Mouse (Mus musculus) heart, embryonic 16.5 days (tissue): Measurements from ENCODE around the gene Uck1. TPM values are rescaled to one million over a fixed set of nuclear protein-coding genes. Genes with fewer than 3 reads are reported as not detected.

ENCODE experiments used
- ATAC-seq: fragments of 200-750 bp; cut with Nextera tagmentation; replicated peaks from 2 replicates; pipeline ENCODE4 v1.8.0; 2017; ENCODE audit warnings: moderate number of reproducible peaks; ENCODE audit not compliant: insufficient read depth, low FRiP score; ENCODE audit errors: extremely low read depth
- H3K27ac ChIP-seq: fragments of 300-500 bp; sonication (generic); 2 replicates; pipeline ENCODE4 v1.5.1; 2014; ENCODE audit warnings: mild to moderate bottlenecking, low read length, control low read depth, moderate library complexity
- H3K27me3 ChIP-seq: fragments of 300-500 bp; sonication (generic); 2 replicates; pipeline ENCODE4 v1.6.1; 2014; ENCODE audit warnings: low read length, mixed read lengths; ENCODE audit not compliant: control insufficient read depth, insufficient read depth
- H3K36me3 ChIP-seq: fragments of 300-500 bp; sonication (generic); 2 replicates; pipeline ENCODE4 v1.6.1; 2014; ENCODE audit not compliant: control insufficient read depth, insufficient read depth
- H3K4me1 ChIP-seq: fragments of 300-500 bp; sonication (generic); 2 replicates; pipeline ENCODE4 v1.6.1; 2014; ENCODE audit warnings: low read length, mixed read lengths; ENCODE audit not compliant: control insufficient read depth, insufficient read depth
- H3K4me2 ChIP-seq: fragments of 300-500 bp; sonication (generic); 2 replicates; pipeline ENCODE4 v1.6.1; 2014; ENCODE audit warnings: low read depth, mild to moderate bottlenecking, control low read depth, low read length
- H3K4me3 ChIP-seq: fragments of 300-500 bp; sonication (generic); 2 replicates; pipeline ENCODE4 v1.5.1; 2014; ENCODE audit warnings: mild to moderate bottlenecking, control low read depth, low read length
- H3K9ac ChIP-seq: fragments of 300-500 bp; sonication (generic); 2 replicates; pipeline ENCODE4 v1.6.1; 2014; ENCODE audit warnings: low read length, control low read depth
- H3K9me3 ChIP-seq: fragments of 300-500 bp; sonication (generic); replicated peaks from 2 replicates; pipeline ENCODE4 v1.6.1; 2016; ENCODE audit warnings: low read length; ENCODE audit not compliant: control insufficient read depth
- WGBS: fragments of 180-500 bp; shearing (Covaris S2); extraction: QIAGEN DNeasy Blood & Tissue Kit; methylation state at CpG from one replicate; pipeline ENCODE4 v1.1.7; 2014; 5-methylcytosine and 5-hydroxymethylcytosine counted together
- polyA plus RNA-seq: library from polyadenylated mRNA; unstranded; fragments of >200 nt; fragmentation: Nextera tagmentation; extraction: Ambion mirVana; gene quantifications from 2 replicates; pipeline ENCODE4 v1.2.1, GENCODE M21; 2015

The Uck1 gene
- polyA plus RNA-seq, 1 experiment from 2014 or later = 45.7 TPM

DNA sequence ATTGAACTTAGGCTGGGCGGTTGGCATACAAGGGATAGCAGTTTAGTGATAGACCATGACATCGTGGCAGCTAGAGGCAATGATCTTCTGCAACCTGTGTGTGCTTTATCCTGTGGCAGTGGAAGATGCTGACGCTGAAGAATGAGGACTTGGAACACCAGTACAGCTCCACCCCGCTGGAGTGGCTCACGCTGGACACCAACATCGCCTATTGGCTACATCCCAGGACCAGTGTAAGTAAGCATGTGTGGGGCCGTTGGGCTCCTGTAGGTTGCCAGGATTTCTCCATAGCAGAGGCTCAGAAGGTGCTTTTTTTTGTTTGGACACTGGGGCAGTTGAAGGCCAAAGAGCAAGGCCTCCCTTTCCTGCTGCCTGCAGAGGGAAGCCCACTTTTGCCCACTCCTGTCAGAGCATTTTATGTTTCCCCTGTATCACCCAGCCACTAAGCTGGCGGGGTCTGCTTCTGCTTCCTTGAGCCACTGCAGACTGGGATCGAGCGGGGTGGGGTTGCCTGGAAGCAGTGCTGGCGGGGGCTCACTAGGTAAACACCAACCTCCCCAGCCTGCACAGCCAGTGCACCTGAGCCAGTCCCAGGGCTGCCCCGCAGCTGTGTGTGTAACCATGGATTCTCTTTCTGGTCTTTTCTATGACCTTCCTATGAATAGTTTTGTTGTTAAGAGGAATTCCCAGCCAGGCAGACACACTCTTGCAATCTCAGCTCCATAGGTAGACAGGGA lies 8.0 kb downstream of the Uck1 start:
- H3K9me3 ChIP-seq = no peaks in the 10 kb centered on the region
- no peak overlapping the region for H3K27ac ChIP-seq
- no peak for ATAC-seq
- H3K4me3 ChIP-seq = no peak overlapping the region
- H3K4me1 ChIP-seq = no peaks in the 10 kb centered on the region
- WGBS = 83% methylated on average over 12 of the region's 12 CpGs
- H3K36me3 ChIP-seq = peaks cover 47% of the 10 kb centered on the region
- no peaks in the 10 kb centered on the region for H3K27me3 ChIP-seq
- no peak overlapping the region for H3K4me2 ChIP-seq
- H3K9ac ChIP-seq = no peak overlapping the region

GRCm38 (mm10) chr2:32248377-32249361 lies 11.3 kb downstream of the Uck1 start:
- Histone ChIP-seq H3K36me3 (peaks cover 38% of the 10 kb centered on the region), H3K27ac (no peak overlapping the region), H3K9ac (no peak overlapping the region), H3K27me3 (no peaks in the 10 kb centered on the region), H3K4me2 (no peak overlapping the region), H3K4me3 (no peak overlapping the region), H3K4me1 (no peaks in the 10 kb centered on the region), H3K9me3 (no peaks in the 10 kb centered on the region)
- no peak for ATAC-seq
- WGBS = 74% methylated on average over 10 of the region's 10 CpGs

- no peaks in the 10 kb centered on the region for H3K27me3 ChIP-seq
- H3K9me3 ChIP-seq = no peaks in the 10 kb centered on the region
- peaks cover 29% of the 10 kb centered on the region for H3K36me3 ChIP-seq
- H3K9ac ChIP-seq = no peak overlapping the region
- no peak for ATAC-seq
- WGBS = 75% methylated on average over 4 of the region's 4 CpGs
- no peaks in the 10 kb centered on the region for H3K4me1 ChIP-seq
- H3K4me2 ChIP-seq = no peak overlapping the region
- H3K4me3 ChIP-seq = no peak overlapping the region
- no peak overlapping the region for H3K27ac ChIP-seq
Measured at GRCm38 (mm10) chr2:32246741-32247140, 13.2 kb downstream of the Uck1 start.

DNA sequence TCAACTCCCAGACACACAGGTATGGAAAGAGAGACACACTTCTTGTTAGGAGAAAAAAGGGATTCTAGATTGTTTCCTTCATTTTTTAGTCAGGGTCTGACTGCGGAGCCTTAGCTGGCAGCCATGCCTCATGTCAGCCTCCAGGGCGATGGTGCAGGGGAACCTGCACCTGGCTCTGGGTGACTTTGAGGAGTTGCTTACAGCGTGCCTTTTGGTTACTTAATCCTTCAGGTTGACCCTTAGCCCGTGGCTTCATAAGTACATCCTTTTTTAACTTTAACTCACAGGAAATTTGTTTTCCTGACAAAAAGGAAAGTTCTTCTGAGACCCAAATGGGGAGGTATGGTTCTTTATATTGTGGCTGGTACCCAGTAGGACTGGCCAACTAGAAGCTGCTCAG lies 17.0 kb downstream of the Uck1 start:
- peaks cover under 1% of the 10 kb centered on the region; the same call in 1 of the 2 replicates for H3K4me1 ChIP-seq
- no peak overlapping the region for H3K4me3 ChIP-seq
- H3K9me3 ChIP-seq = no peaks in the 10 kb centered on the region
- ATAC-seq = no peak
- H3K4me2 ChIP-seq = no peak overlapping the region
- no peak overlapping the region for H3K27ac ChIP-seq
- peaks cover 13% of the 10 kb centered on the region for H3K36me3 ChIP-seq
- H3K27me3 ChIP-seq = no peaks in the 10 kb centered on the region
- 79% methylated on average over 4 of the region's 4 CpGs for WGBS
- no peak overlapping the region for H3K9ac ChIP-seq

GRCm38 (mm10) chr2:32240591-32240990 lies 19.4 kb downstream of the Uck1 start:
- no peak overlapping the region for H3K4me3 ChIP-seq

GRCm38 (mm10) chr2:32238708-32239435 lies 21.1 kb downstream of the Uck1 start:
- ATAC-seq = no peak
- no peak overlapping the region for H3K4me3 ChIP-seq
- H3K27me3 ChIP-seq = no peaks in the 10 kb centered on the region
- WGBS = 88% methylated on average over 9 of the region's 9 CpGs
- no peaks in the 10 kb centered on the region for H3K9me3 ChIP-seq
- H3K27ac ChIP-seq = no peak overlapping the region
- peaks cover 4% of the 10 kb centered on the region; the same call in 1 of the 2 replicates for H3K36me3 ChIP-seq
- no peak overlapping the region for H3K9ac ChIP-seq
- peaks cover 22% of the 10 kb centered on the region for H3K4me1 ChIP-seq
- H3K4me2 ChIP-seq = no peak overlapping the region

More at GRCm38 (mm10) chr2:32240591-32240990, 19.4 kb downstream of the Uck1 start:
- H3K27me3 ChIP-seq = no peaks in the 10 kb centered on the region
- no peak for ATAC-seq
- H3K4me1 ChIP-seq = peaks cover 12% of the 10 kb centered on the region
- no peak overlapping the region for H3K9ac ChIP-seq
- H3K36me3 ChIP-seq = peaks cover 13% of the 10 kb centered on the region; the same call in 1 of the 2 replicates
- no peak overlapping the region for H3K4me2 ChIP-seq
- H3K27ac ChIP-seq = no peak overlapping the region
- no peaks in the 10 kb centered on the region for H3K9me3 ChIP-seq
- 84% methylated on average over 5 of the region's 5 CpGs for WGBS

DNA sequence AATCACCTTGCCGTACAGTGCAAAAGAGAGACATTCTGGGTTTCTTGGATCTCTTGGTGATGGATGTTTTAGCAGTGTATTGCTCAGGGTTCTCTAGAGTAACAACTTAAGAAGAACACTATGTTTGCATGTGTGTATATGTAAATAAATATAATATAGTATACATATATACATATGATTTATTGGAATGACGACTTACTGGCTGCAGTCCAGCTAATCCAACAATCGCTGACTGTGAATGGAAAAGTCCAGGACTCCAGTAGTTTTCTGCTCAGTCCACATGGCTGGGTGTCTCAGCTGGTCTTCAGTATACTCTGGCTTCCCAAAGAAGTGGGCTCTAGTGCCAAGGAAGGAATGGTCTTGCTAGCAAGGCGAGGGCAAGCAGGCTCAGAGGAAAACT lies 22.4 kb downstream of the Uck1 start:
- 31% methylated on average over 4 of the region's 4 CpGs for WGBS

GRCm38 (mm10) chr2:32236760-32237487 lies 23.0 kb downstream of the Uck1 start:
- H3K4me1 ChIP-seq = peaks cover 22% of the 10 kb centered on the region
- WGBS = under 1% methylated on average over 20 of the region's 20 CpGs
- peak overlapping the region; percentile 73 for H3K4me3 ChIP-seq
- H3K27ac ChIP-seq = peak overlapping the region; percentile 93
- no peaks in the 10 kb centered on the region for H3K9me3 ChIP-seq
- H3K36me3 ChIP-seq = peaks cover 10% of the 10 kb centered on the region
- no peaks in the 10 kb centered on the region for H3K27me3 ChIP-seq
- peak overlapping the region; percentile 93 for H3K4me2 ChIP-seq
- H3K9ac ChIP-seq = peak overlapping the region; percentile 78
- ATAC-seq = 0 out of 2 replicates have a peak, but pooled peaks have one; percentile 23

More for the DNA sequence above, 22.4 kb downstream of the Uck1 start:
- no peaks in the 10 kb centered on the region for H3K9me3 ChIP-seq
- ATAC-seq = no peak
- H3K4me2 ChIP-seq = peak overlapping the region; percentile 93
- H3K36me3 ChIP-seq = peaks cover 7% of the 10 kb centered on the region; the same call in 1 of the 2 replicates
- no peaks in the 10 kb centered on the region for H3K27me3 ChIP-seq
- peak overlapping the region; percentile 73 for H3K4me3 ChIP-seq
- H3K4me1 ChIP-seq = peaks cover 22% of the 10 kb centered on the region
- H3K9ac ChIP-seq = peak overlapping the region; percentile 78
- H3K27ac ChIP-seq = peak overlapping the region; percentile 93
